Mouse (Mus musculus) lung, postnatal 10 days (tissue): ENCODE measurements around the gene Nt5dc1.
"Not testable (repeated sequence)": the region's sequence is repeated elsewhere in the genome, so short reads cannot be mapped to it uniquely, and the experiment has no call there.

ENCODE experiments used
- DNase-seq: peaks from one replicate; pipeline ENCODE4 v3.0.0; 2021

Gene Nt5dc1

GRCm38 (mm10) chr10:34309915-34310685 is 108.3 kb downstream of the Nt5dc1 start:
- DNase-seq, result no peak

- no peak for DNase-seq
Measured at GRCm38 (mm10) chr10:34307070-34307469, 111.3 kb downstream of the Nt5dc1 start.

- no peak for DNase-seq
Measured at GRCm38 (mm10) chr10:34300368-34300767, 118.0 kb downstream of the Nt5dc1 start.

GRCm38 (mm10) chr10:34297980-34298753 is 120.2 kb downstream of the Nt5dc1 start:
- no peak for DNase-seq

GRCm38 (mm10) chr10:34297299-34297979 is 120.9 kb downstream of the Nt5dc1 start, which contains the start of gene Tspyl4:
Gene Tspyl4 (plus strand): TSS chr10:34297442.
- DNase-seq, result peak; percentile 95

GRCm38 (mm10) chr10:34296911-34297298 is 121.4 kb downstream of the Nt5dc1 start:
- no peak for DNase-seq

GRCm38 (mm10) chr10:34282420-34283238 is 135.7 kb downstream of the Nt5dc1 start:
- DNase-seq, result peak; percentile 54

GRCm38 (mm10) chr10:34281962-34282388 is 136.4 kb downstream of the Nt5dc1 start, which contains the start of gene Tspyl1:
Gene Tspyl1 (plus strand): TSS chr10:34282190.
- DNase-seq, result peak; percentile 99

GRCm38 (mm10) chr10:34281211-34281961 is 137.0 kb downstream of the Nt5dc1 start:
- DNase-seq, result no peak

GRCm38 (mm10) chr10:34280591-34281175 is 137.7 kb downstream of the Nt5dc1 start:
- peak; percentile 74 for DNase-seq

GRCm38 (mm10) chr10:34271681-34272080 is 146.7 kb downstream of the Nt5dc1 start:
- DNase-seq, result peak; percentile 22

GRCm38 (mm10) chr10:34267312-34268070 is 150.9 kb downstream of the Nt5dc1 start:
- DNase-seq, result no peak

- DNase-seq, result no peak
Measured at GRCm38 (mm10) chr10:34265106-34265505, 153.2 kb downstream of the Nt5dc1 start.

- DNase-seq, result not testable (repeated sequence)
Measured at GRCm38 (mm10) chr10:34252833-34253232, 165.5 kb downstream of the Nt5dc1 start.

- DNase-seq, result no peak
Measured at GRCm38 (mm10) chr10:34249594-34249993, 168.8 kb downstream of the Nt5dc1 start.

GRCm38 (mm10) chr10:34247757-34248156 is 170.6 kb downstream of the Nt5dc1 start:
- DNase-seq, result no peak

- peak; percentile 88 for DNase-seq
Measured at GRCm38 (mm10) chr10:34246106-34246505, 172.2 kb downstream of the Nt5dc1 start.

GRCm38 (mm10) chr10:34244745-34245144 is 173.6 kb downstream of the Nt5dc1 start:
- peak; percentile 24 for DNase-seq

GRCm38 (mm10) chr10:34238536-34238935 is 179.8 kb downstream of the Nt5dc1 start:
- no peak for DNase-seq
